10 mouse cellular contexts compared by ENCODE assay signal in genomic region chr16:94972080-94972855, GRCm38 (mm10). TPM values are rescaled to one million over a fixed set of nuclear protein-coding genes. Genes with fewer than 3 reads are reported as not detected.
DNase-seq lines count a peak whose midpoint lies in the region; ATAC-seq and TF ChIP-seq lines count a peak whose summit lies in the region.
"Had no signal": no experiment of that assay in that cellular context is flagged by ENCODE, and none has a peak within 500 bp of the region (broad histone marks: within the 10 kb centered on the region; RNA-seq: fewer than 3 reads in every experiment).

No protein-coding gene starts in this region.

- peak; percentile 8 for DNase-seq in kidney, adult 9 months
- DNase-seq in ES-E14 (ENCODE audit: low read depth, low spot score): peak; percentile 83
- peak; percentile 43 to 48 for DNase-seq in adrenal gland, postnatal 36 days
- DNase-seq in liver, postnatal 0 days: peak; percentile 29
- DNase-seq in cerebellum, adult 18-20 months: no peak
- DNase-seq in cerebellum, adult 8-10 months: no peak
- DNase-seq in spleen, adult 12 weeks (ENCODE audit: low spot score): no peak

- TF ChIP-seq EP300 in liver, postnatal 0 days (IDR thresholded peaks at IDR 0.05; ENCODE audit: low read depth): no peak

- no peak for TF ChIP-seq CTCF in liver, postnatal 0 days (IDR thresholded peaks at IDR 0.05; ENCODE audit: low read depth)

- H3K9me3 ChIP-seq in kidney, embryonic 15.5 days (replicated peaks): no peaks in the 10 kb centered on the region
- no peaks in the 10 kb centered on the region for H3K9me3 ChIP-seq in ES-E14 (ENCODE audit: control insufficient read depth, insufficient read depth, low read depth, low read length)
- no peaks in the 10 kb centered on the region for H3K9me3 ChIP-seq in liver, postnatal 0 days (ENCODE audit: low read length)
- H3K9me3 ChIP-seq: heart, embryonic 15.5 days; stomach, embryonic 15.5 days had no signal

- no peaks in the 10 kb centered on the region for H3K4me1 ChIP-seq in kidney, embryonic 15.5 days
- H3K4me1 ChIP-seq in ES-E14 (ENCODE audit: control insufficient read depth in 2 of 2, insufficient read depth in 2 of 2, low read length in 2 of 2, poor library complexity in 1 of 2): peaks cover 3 to 19% of the 10 kb centered on the region in 2 experiments; a peak in 1 of 4 replicates
- H3K4me1 ChIP-seq in liver, postnatal 0 days (ENCODE audit: insufficient read depth): no peaks in the 10 kb centered on the region
- H3K4me1 ChIP-seq: heart, embryonic 15.5 days; stomach, embryonic 15.5 days had no signal

- WGBS in kidney, embryonic 15.5 days: 46% methylated on average over 14 of the region's 14 CpGs
- WGBS in liver, postnatal 0 days (ENCODE audit: insufficient replicate concordance): 41% methylated on average over 14 of the region's 14 CpGs

- H3K27me3 ChIP-seq in kidney, embryonic 15.5 days: no peaks in the 10 kb centered on the region
- no peaks in the 10 kb centered on the region for H3K27me3 ChIP-seq in liver, postnatal 0 days (ENCODE audit: insufficient read depth, low read length)
- H3K27me3 ChIP-seq: heart, embryonic 15.5 days; stomach, embryonic 15.5 days had no signal

- no peak overlapping the region for H3K9ac ChIP-seq in kidney, embryonic 15.5 days
- no peak overlapping the region for H3K9ac ChIP-seq in ES-E14 (ENCODE audit: insufficient read depth, low read depth, low read length, poor library complexity, severe bottlenecking)
- H3K9ac ChIP-seq in liver, postnatal 0 days (replicated peaks): no peak overlapping the region
- H3K9ac ChIP-seq: heart, embryonic 15.5 days; stomach, embryonic 15.5 days had no signal

- no peak overlapping the region for H3K27ac ChIP-seq in kidney, embryonic 15.5 days
- no peak overlapping the region for H3K27ac ChIP-seq in ES-E14 (ENCODE audit: insufficient read depth, low read depth, low read length, poor library complexity, severe bottlenecking)
- H3K27ac ChIP-seq in liver, postnatal 0 days (ENCODE audit: low read depth): no peak overlapping the region
- H3K27ac ChIP-seq: heart, embryonic 15.5 days; stomach, embryonic 15.5 days had no signal

- ATAC-seq in kidney, embryonic 15.5 days (replicated peaks; ENCODE audit: low FRiP score): no peak
- no peak for ATAC-seq in liver, postnatal 0 days

- no peak overlapping the region for H3K4me2 ChIP-seq in kidney, embryonic 15.5 days
- no peak overlapping the region for H3K4me2 ChIP-seq in liver, postnatal 0 days (ENCODE audit: low read depth, low read length)
- H3K4me2 ChIP-seq: heart, embryonic 15.5 days; stomach, embryonic 15.5 days had no signal

- no peak overlapping the region for H3K4me3 ChIP-seq in kidney, embryonic 15.5 days (replicated peaks)
- H3K4me3 ChIP-seq in ES-E14 (ENCODE audit: insufficient read depth in 1 of 2, low read depth in 1 of 2, low read length in 2 of 2, poor library complexity in 1 of 2, severe bottlenecking in 1 of 2): no peak overlapping the region
- H3K4me3 ChIP-seq in liver, postnatal 0 days (ENCODE audit: low read depth, low read length): no peak overlapping the region
- H3K4me3 ChIP-seq: heart, embryonic 15.5 days; stomach, embryonic 15.5 days had no signal

- H3K36me3 ChIP-seq in kidney, embryonic 15.5 days: no peaks in the 10 kb centered on the region
- no peaks in the 10 kb centered on the region for H3K36me3 ChIP-seq in ES-E14 (ENCODE audit: control insufficient read depth, insufficient read depth, low read length, poor library complexity, severe bottlenecking)
- H3K36me3 ChIP-seq in liver, postnatal 0 days (replicated peaks; ENCODE audit: insufficient read depth, low read length): no peaks in the 10 kb centered on the region
- H3K36me3 ChIP-seq: heart, embryonic 15.5 days; stomach, embryonic 15.5 days had no signal

- in situ Hi-C loops in ES-E14 (cut with MboI; ENCODE audit: low sequenced_read_pairs in 2 of 2, unreplicated experiment in 2 of 2): no loop called here

TF ChIP-seq in ES-E14, 5 proteins besides CTCF, POLR2A, EP300 and RAD21:
- no peak for TF ChIP-seq CHD2 (IDR thresholded peaks at IDR 0.05; ENCODE audit: low read depth, low read length)
- TF ChIP-seq HCFC1 (IDR thresholded peaks at IDR 0.05; ENCODE audit: borderline replicate concordance, insufficient read depth, low read length): 0 out of 2 replicates have a peak, but pooled peaks have one; percentile 18

RNA-seq across cellular contexts. Expression of gene Kcnj6, which starts 25.2 kb away (rescaled TPM):
- not detected in 2 replicates for polyA plus RNA-seq in kidney, embryonic 15.5 days (2015; fragmentation: Nextera tagmentation; extraction: Ambion mirVana)
- total RNA-seq in ES-E14 (2012; rRNA removed): not detected in 2 replicates
- under 1 TPM; 0.53 to 0.73 TPM for total RNA-seq in adrenal gland, postnatal 36 days (2021)
- polyA plus RNA-seq in liver, postnatal 0 days (2015; fragmentation: Nextera tagmentation; extraction: Ambion mirVana): not detected in 2 replicates

Comparison
In these comparisons a context has a peak if more than half of its experiments do, and no peak if none do; other contexts are left out.
1. DNase-seq: peak in kidney, adult 9 months (single experiment), ES-E14 (single experiment), adrenal gland, postnatal 36 days (2 of 2) and liver, postnatal 0 days (single experiment); none in cerebellum, adult 18-20 months (0 of 2), cerebellum, adult 8-10 months (single experiment) and spleen, adult 12 weeks (single experiment).